Mouse (Mus musculus) midbrain, embryonic 14.5 days (tissue): Measurements from ENCODE around the gene Ghdc. TPM values are rescaled to one million over a fixed set of nuclear protein-coding genes. Genes with fewer than 3 reads are reported as not detected.

Source experiments
- ATAC-seq: fragments of 200-750 bp; cut with Nextera tagmentation; 2 replicates; pipeline ENCODE4 v1.8.0; 2017; ENCODE audit warnings: moderate number of reproducible peaks, moderate library complexity; ENCODE audit not compliant: low FRiP score, low TSS enrichment
- DNase-seq: peaks from one replicate; pipeline ENCODE4 v3.0.0-alpha.2; 2015
- H3K27ac ChIP-seq: fragments of 300-500 bp; sonication (generic); replicated peaks from 2 replicates; pipeline ENCODE4 v1.5.1; 2014; ENCODE audit warnings: mild to moderate bottlenecking, low read depth, low read length, moderate library complexity
- H3K27me3 ChIP-seq: fragments of 300-500 bp; sonication (generic); 2 replicates; pipeline ENCODE4 v1.6.1; 2014; ENCODE audit warnings: low read length, control low read depth, mixed read lengths; ENCODE audit not compliant: control insufficient read depth, insufficient read depth
- H3K36me3 ChIP-seq: fragments of 300-500 bp; sonication (generic); 2 replicates; pipeline ENCODE4 v1.6.1; 2014; ENCODE audit warnings: low read length, control low read depth; ENCODE audit not compliant: control insufficient read depth, insufficient read depth
- H3K4me1 ChIP-seq: fragments of 300-500 bp; sonication (generic); 2 replicates; pipeline ENCODE4 v1.6.1; 2014; ENCODE audit warnings: mild to moderate bottlenecking, antibody characterized with exemption, low read length, control low read depth; ENCODE audit not compliant: control insufficient read depth, insufficient read depth
- H3K4me2 ChIP-seq: fragments of 300-500 bp; sonication (generic); 2 replicates; pipeline ENCODE4 v1.6.1; 2014; ENCODE audit warnings: mild to moderate bottlenecking, low read length, moderate library complexity
- H3K4me3 ChIP-seq: fragments of 300-500 bp; sonication (generic); replicated peaks from 2 replicates; pipeline ENCODE4 v1.5.1; 2014; ENCODE audit warnings: low read depth, low read length
- H3K9ac ChIP-seq: fragments of 300-500 bp; sonication (generic); replicated peaks from 2 replicates; pipeline ENCODE4 v1.6.1; 2014; ENCODE audit warnings: mild to moderate bottlenecking, low read length, moderate library complexity
- H3K9me3 ChIP-seq: fragments of 300-500 bp; sonication (generic); 2 replicates; pipeline ENCODE4 v1.6.1; 2016; ENCODE audit warnings: low read length, control low read depth, mixed read lengths; ENCODE audit not compliant: control insufficient read depth
- WGBS: fragments of 180-500 bp; shearing (Covaris S2); extraction: QIAGEN DNeasy Blood & Tissue Kit; methylation state at CpG from one replicate; pipeline ENCODE4 v1.1.7; 2014; 5-methylcytosine and 5-hydroxymethylcytosine counted together
- polyA plus RNA-seq: library from polyadenylated mRNA; unstranded; fragments of >200 nt; fragmentation: Nextera tagmentation; extraction: Ambion mirVana; gene quantifications from 2 replicates; pipeline ENCODE4 v1.2.1, GENCODE M21; 2014

Gene Ghdc
- polyA plus RNA-seq, 1 experiment from 2014 or later: 3.0 TPM

DNA sequence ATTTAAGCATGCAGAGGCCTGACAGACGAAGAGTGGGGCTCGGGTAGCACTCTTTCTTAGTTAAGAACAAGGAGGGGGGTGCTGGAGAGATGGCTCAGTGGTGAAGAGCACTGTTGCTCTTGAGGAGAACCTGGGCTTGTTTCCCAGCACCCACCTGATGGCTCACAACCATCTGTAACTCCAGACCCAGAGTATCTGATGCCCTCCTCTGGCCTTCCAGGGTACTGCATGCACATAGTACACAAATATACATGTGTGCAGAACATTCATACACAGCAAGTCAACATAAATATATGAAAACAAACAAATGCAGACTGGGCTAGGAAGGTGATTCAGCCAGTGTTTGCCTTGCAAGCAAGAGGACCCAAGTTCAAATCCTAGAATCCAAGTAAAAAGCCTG lies 40.4 kb upstream of the Ghdc start:
- no peak overlapping the region for H3K27ac ChIP-seq
- H3K4me2 ChIP-seq: no peak overlapping the region
- H3K36me3 ChIP-seq: no peaks in the 10 kb centered on the region
- no peaks in the 10 kb centered on the region for H3K4me1 ChIP-seq
- ATAC-seq (no peak), DNase-seq (no peak)
- H3K9me3 ChIP-seq: no peaks in the 10 kb centered on the region
- no peak overlapping the region for H3K4me3 ChIP-seq
- H3K9ac ChIP-seq: no peak overlapping the region
- 93% methylated on average over 2 of the region's 2 CpGs for WGBS
- H3K27me3 ChIP-seq: no peaks in the 10 kb centered on the region

DNA sequence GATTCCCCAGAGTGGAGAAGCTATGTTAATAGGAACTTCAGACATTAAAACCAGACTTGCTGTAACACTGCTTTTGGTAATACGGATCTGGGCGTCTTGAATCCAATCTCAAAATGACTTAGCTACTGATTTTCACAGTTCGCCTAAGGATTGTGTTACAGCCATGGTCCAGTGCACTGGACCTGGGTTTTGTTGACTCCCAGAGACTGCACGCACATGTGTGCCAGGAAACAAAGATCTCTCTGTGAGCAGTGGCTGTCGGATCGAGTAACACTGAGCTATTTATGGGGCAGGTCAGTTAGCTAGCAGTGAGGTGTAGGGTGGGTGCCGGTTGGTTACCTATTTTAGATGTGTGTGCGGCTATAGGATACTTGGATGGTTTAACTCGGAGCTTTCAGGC lies 39.8 kb upstream of the Ghdc start:
- H3K9me3 ChIP-seq: no peaks in the 10 kb centered on the region
- DNase-seq (no peak), ATAC-seq (no peak)
- H3K4me1 ChIP-seq: no peaks in the 10 kb centered on the region
- no peak overlapping the region for H3K4me2 ChIP-seq
- H3K27me3 ChIP-seq: no peaks in the 10 kb centered on the region
- WGBS: 90% methylated on average over 9 of the region's 9 CpGs
- 0 out of 2 replicates have a peak, but pooled peaks cover under 1% of the 10 kb centered on the region for H3K36me3 ChIP-seq
- H3K27ac ChIP-seq: no peak overlapping the region
- H3K9ac ChIP-seq: no peak overlapping the region
- H3K4me3 ChIP-seq: no peak overlapping the region

DNA sequence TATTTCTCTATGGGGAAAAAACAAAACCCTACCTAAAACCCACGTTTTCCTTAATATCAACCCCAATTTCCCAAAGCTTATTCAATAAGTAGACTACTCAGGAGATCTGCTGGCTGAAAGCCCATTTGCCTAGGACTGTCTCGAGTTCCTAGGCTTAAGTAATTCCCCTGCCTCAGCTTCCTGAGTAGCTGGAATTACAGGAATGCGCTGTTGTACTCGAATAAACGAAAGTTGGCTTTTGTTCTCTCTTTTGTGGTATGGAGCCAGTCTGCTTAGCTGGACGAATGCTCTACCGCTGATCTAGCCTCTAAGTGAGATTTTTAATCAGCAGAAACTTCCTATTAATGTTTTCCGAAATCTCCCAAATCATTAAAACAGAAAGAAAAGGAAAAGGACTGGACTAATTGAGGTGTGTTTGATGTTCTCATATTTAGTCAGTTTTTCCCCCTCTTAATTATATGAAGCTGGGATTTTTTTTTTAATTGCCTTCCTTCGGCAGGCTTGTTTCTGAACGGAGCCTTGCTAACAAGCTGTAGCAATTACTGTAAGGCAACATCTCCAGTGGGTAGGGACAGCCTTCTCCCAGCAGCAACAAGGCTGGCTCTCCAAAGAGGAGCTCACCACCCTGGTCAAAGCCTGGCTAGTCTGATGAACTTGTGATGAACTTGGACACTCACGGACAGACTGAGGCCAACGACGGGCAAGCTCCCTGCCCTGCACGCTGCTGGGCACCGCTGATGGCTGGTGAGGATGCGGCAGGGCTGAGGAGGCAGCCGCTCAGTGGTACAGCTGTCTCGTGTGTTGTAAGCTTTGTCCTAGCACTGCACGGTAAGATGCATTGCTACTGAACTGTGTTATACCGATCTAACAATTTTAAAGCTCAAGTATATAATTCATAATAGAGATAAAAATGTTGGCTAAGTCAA lies 35.9 kb upstream of the Ghdc start:
- Histone ChIP-seq H3K27ac (no peak overlapping the region), H3K9me3 (no peaks in the 10 kb centered on the region), H3K4me2 (no peak overlapping the region), H3K4me3 (no peak overlapping the region), H3K36me3 (peaks cover 37% of the 10 kb centered on the region), H3K4me1 (no peaks in the 10 kb centered on the region), H3K9ac (no peak overlapping the region), H3K27me3 (no peaks in the 10 kb centered on the region)
- 71% methylated on average over 20 of the region's 20 CpGs for WGBS
- ATAC-seq: no peak
- DNase-seq: no peak

DNA sequence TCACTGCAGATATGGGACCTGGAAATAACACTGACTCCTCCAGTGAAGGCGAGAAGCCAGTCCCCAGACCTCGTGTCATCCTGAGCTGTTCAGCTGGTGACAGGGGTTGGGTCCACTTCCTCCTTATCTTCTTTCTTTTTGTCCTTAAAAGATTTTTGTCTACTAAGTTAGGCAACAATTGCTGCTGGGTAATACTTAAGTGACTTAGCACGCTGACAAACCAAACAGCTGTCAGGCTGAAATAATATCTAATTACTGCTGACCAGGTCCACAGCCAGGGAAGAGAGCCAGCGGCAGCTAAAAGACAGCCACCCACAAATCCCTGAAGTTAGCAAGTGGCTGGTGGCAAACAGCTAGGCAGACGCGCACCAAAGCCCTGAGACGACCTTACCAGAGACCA lies 34.8 kb upstream of the Ghdc start:
- DNase-seq (no peak), ATAC-seq (no peak)
- Histone ChIP-seq H3K27ac (no peak overlapping the region), H3K4me2 (no peak overlapping the region), H3K4me1 (no peaks in the 10 kb centered on the region), H3K4me3 (no peak overlapping the region), H3K36me3 (peaks cover 44% of the 10 kb centered on the region), H3K27me3 (no peaks in the 10 kb centered on the region), H3K9me3 (no peaks in the 10 kb centered on the region), H3K9ac (no peak overlapping the region)
- 88% methylated on average over 7 of the region's 7 CpGs for WGBS

DNA sequence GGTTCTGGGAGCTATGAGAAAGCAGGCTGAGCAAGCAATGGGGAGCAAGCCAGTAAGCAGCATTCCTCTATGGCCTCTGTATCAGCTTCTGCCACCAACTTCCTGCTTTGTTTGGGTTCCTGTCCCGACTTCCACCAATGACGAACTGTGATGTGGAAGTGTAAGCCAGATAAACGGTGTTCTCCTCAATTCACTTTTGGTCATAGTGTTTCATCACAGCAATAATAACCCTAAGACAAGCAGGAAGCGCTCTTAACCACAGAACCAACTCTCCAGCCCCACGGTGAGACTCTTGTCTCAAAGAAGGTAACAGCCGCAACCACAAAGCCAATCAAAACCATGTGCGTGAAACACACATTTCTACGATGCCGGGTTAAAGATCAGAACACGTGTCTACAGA lies 33.7 kb upstream of the Ghdc start:
- no peaks in the 10 kb centered on the region for H3K27me3 ChIP-seq
- no peak for ATAC-seq
- H3K4me1 ChIP-seq: no peaks in the 10 kb centered on the region
- H3K36me3 ChIP-seq: peaks cover 44% of the 10 kb centered on the region
- H3K9ac ChIP-seq: no peak overlapping the region
- H3K4me3 ChIP-seq: no peak overlapping the region
- H3K4me2 ChIP-seq: no peak overlapping the region
- H3K9me3 ChIP-seq: no peaks in the 10 kb centered on the region
- no peak overlapping the region for H3K27ac ChIP-seq
- DNase-seq: no peak
- 95% methylated on average over 10 of the region's 10 CpGs for WGBS

DNA sequence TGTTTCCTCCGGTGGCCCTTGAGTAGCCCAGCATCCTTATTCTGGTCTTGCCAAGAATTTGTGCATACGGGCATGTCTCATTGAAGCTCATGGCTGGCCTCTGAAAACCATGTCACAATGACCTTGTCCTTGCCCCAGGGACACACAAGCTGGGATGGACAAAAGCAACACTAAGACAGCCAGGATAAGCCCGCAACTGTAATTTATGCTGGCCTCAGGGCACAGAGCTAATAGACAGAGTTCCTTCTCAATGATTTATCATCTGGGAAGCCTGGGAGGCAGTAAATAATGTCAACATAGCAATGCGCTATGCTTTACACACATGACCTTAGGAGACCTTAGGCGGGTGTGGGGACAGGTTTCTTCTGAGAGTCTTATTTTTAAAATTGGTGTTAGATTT lies 28.7 kb upstream of the Ghdc start:
- Histone ChIP-seq H3K4me2 (no peak overlapping the region), H3K27ac (no peak overlapping the region; the same call in 1 of the 2 replicates), H3K9me3 (no peaks in the 10 kb centered on the region), H3K36me3 (peaks cover 41% of the 10 kb centered on the region), H3K4me1 (no peaks in the 10 kb centered on the region), H3K4me3 (no peak overlapping the region), H3K27me3 (no peaks in the 10 kb centered on the region), H3K9ac (no peak overlapping the region)
- no peak for ATAC-seq
- peak; percentile 39 for DNase-seq
- 59% methylated on average over 5 of the region's 5 CpGs for WGBS

DNA sequence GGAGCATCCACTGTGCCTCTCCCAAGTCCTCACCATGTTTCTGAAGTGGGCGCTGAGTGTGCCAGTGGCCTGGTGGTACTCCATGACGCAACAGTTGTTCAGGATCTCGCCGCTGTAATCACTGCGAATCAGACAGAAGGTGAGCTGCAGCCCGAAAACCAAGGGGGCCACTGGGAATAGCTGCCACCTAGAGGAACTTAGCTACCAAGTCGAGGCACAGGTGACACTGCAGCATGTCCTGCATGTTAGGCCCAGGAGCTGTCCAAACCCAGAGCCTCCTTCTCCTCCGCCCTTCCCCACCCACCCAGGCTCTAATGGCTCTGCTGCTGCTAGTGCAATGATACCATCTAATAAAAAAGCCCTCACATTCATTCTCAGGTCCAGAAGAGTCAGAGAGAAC lies 25.8 kb upstream of the Ghdc start:
- 68% methylated on average over 8 of the region's 8 CpGs for WGBS
- H3K27me3 ChIP-seq: no peaks in the 10 kb centered on the region
- H3K4me2 ChIP-seq: no peak overlapping the region
- no peaks in the 10 kb centered on the region for H3K4me1 ChIP-seq
- ATAC-seq (no peak), DNase-seq (no peak)
- H3K36me3 ChIP-seq: peaks cover 14% of the 10 kb centered on the region
- no peaks in the 10 kb centered on the region for H3K9me3 ChIP-seq
- H3K9ac ChIP-seq: no peak overlapping the region
- no peak overlapping the region for H3K4me3 ChIP-seq
- no peak overlapping the region for H3K27ac ChIP-seq

DNA sequence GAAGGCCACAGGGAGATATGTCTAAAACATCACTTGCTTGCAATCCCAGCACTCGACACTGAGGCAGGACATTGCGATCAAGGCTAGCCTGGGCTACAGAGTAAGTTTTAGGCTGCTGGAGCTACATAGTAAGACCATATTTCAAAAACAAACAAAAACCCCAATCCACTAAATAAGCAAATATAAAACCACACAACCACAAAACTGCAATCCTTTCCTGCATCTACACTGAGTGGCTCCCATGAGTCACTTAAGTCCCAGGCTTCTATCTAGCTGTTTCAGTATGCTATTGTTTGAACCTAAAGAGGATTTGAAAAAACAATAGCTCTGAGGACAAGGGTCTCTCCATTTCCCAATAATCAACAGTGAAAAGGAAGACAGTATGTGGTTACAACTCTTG lies 24.6 kb upstream of the Ghdc start:
- H3K4me3 ChIP-seq: no peak overlapping the region
- DNase-seq: no peak
- no peaks in the 10 kb centered on the region for H3K4me1 ChIP-seq
- H3K36me3 ChIP-seq: peaks cover 11% of the 10 kb centered on the region
- no peak overlapping the region for H3K4me2 ChIP-seq
- H3K9me3 ChIP-seq: no peaks in the 10 kb centered on the region
- 98% methylated on average over 2 of the region's 2 CpGs for WGBS
- no peak overlapping the region for H3K27ac ChIP-seq
- ATAC-seq: no peak
- no peaks in the 10 kb centered on the region for H3K27me3 ChIP-seq
- H3K9ac ChIP-seq: no peak overlapping the region

DNA sequence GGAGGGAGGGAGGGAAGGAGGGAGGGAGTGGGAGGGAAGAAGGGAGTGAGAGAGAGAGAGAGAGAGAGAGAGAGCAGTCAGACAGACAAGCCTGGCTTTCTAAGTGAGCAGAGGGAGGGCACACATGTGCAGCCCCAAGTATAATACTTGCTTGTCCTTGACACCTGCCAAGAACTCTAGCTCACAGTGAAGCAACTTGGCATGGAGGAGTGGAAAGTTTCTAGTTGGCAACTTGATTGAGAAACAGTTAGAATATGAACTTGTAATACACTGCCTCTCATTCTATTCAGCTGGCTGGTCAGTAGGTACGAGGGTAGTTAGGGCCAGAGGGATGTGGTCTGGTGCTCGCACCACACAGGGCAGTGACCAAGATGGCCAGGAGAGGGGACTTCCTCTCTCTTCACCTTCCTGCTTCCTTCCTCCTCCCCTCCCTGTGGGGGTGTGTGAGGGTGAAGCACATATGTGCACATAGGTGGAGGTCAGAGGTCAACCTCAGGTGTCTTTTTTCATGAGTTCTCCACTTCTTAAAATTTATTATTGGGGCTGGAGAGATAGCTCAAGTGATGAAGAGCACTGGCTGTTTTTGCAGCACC lies 20.8 kb upstream of the Ghdc start:
- ATAC-seq (no peak), DNase-seq (no peak)
- no peaks in the 10 kb centered on the region for H3K9me3 ChIP-seq
- peaks cover 19% of the 10 kb centered on the region for H3K36me3 ChIP-seq
- H3K27me3 ChIP-seq: no peaks in the 10 kb centered on the region
- H3K4me3 ChIP-seq: no peak overlapping the region
- H3K9ac ChIP-seq: no peak overlapping the region
- H3K27ac ChIP-seq: no peak overlapping the region
- 88% methylated on average over 2 of the region's 2 CpGs for whole genome bisulfite sequencing
- H3K4me1 ChIP-seq: no peaks in the 10 kb centered on the region
- no peak overlapping the region for H3K4me2 ChIP-seq
